Mouse (Mus musculus) cortical plate, adult 2 months (tissue): Measurements from ENCODE around the gene Pde9a.

Experiments used
- CTCF ChIP-seq: fragments of 200-500 bp; IDR thresholded peaks from 2 replicates; pipeline ENCODE4 v1.5.1; 2011; ENCODE audit warnings: mild to moderate bottlenecking, control low read depth, low read length; ENCODE audit not compliant: insufficient read depth; ENCODE audit errors: extremely low read depth
- POLR2A ChIP-seq: fragments of 200-500 bp; IDR thresholded peaks from 2 replicates; pipeline ENCODE4 v1.6.1; 2011; ENCODE audit warnings: mild to moderate bottlenecking, low read length, control low read depth; ENCODE audit not compliant: insufficient read depth; ENCODE audit errors: extremely low read depth

DNA sequence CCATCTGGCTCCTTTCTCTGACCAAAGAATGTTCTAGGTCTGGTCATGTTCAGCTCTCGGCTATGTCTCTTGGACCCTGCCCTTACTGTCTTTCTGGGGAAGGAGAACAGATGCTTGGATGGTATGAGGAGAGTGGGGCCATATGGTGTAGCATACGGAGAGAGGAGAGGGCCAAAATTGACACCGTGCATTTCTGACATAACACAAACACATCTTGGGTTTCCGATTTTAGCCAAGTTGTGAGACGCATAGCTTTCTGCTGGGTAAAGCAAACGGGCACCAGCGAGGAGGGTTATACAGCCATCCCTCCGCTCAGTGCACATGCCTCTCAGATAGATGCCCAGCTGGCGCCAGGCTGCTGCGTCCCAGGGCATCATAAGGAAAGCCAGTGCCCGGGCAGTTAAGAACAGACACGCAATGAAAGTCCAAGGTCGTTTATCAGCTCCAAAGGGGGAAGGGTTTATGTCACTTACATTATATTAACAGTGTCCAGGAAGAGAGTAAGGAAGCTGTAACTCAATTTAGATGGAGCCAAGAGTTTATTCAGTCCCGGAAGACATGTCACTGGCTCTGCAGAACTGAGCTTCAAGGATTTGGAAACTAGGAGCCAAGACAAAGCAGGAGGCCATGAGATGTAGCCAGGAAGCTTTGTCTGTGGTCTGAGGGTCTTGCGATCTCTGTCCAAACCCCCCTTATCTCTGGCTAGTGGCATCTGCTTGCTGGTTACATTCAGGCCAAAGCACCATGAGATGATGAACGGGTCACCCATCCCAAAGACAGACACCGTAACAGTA lies 33.0 kb downstream of the Pde9a start:
- TF ChIP-seq POLR2A (no peak), CTCF (no peak)
